Mouse (Mus musculus) midbrain, postnatal 0 days (tissue): Measurements from ENCODE around the gene Hnrnpdl. TPM values are rescaled to one million over a fixed set of nuclear protein-coding genes. Genes with fewer than 3 reads are reported as not detected.
A peak's percentile ranks its signal among the peaks of the same experiment; 100 is the strongest.

Experiments
- ATAC-seq: fragments of 200-750 bp; cut with Nextera tagmentation; 2 replicates; pipeline ENCODE4 v1.8.0; 2017; ENCODE audit warnings: moderate number of reproducible peaks, mild to moderate bottlenecking, moderate TSS enrichment, moderate library complexity; ENCODE audit not compliant: low FRiP score
- DNase-seq: peaks from one replicate; pipeline ENCODE4 v3.0.0-alpha.2; 2015; ENCODE audit warnings: low spot score
- H3K27ac ChIP-seq: fragments of 300-500 bp; sonication (generic); 2 replicates; pipeline ENCODE4 v1.5.1; 2014; ENCODE audit warnings: low read depth, mild to moderate bottlenecking, low read length, mixed read lengths
- H3K27me3 ChIP-seq: fragments of 300-500 bp; sonication (generic); 2 replicates; pipeline ENCODE4 v1.6.1; 2014; ENCODE audit warnings: low read length, control low read depth, mixed read lengths; ENCODE audit not compliant: insufficient read depth
- H3K36me3 ChIP-seq: fragments of 300-500 bp; sonication (generic); 2 replicates; pipeline ENCODE4 v1.6.1; 2014; ENCODE audit warnings: low read length, control low read depth, mixed read lengths; ENCODE audit not compliant: insufficient read depth
- H3K4me1 ChIP-seq: fragments of 300-500 bp; sonication (generic); 2 replicates; pipeline ENCODE4 v1.6.1; 2014; ENCODE audit warnings: mild to moderate bottlenecking, control low read depth, antibody characterized with exemption, low read length, mixed read lengths; ENCODE audit not compliant: insufficient read depth
- H3K4me2 ChIP-seq: fragments of 300-500 bp; sonication (generic); 2 replicates; pipeline ENCODE4 v1.6.1; 2014; ENCODE audit warnings: low read depth, mild to moderate bottlenecking, low read length, mixed read lengths; ENCODE audit not compliant: poor library complexity, severe bottlenecking
- H3K4me3 ChIP-seq: fragments of 300-500 bp; sonication (generic); 2 replicates; pipeline ENCODE4 v1.5.1; 2014; ENCODE audit warnings: low read depth, mild to moderate bottlenecking, low read length, moderate library complexity
- H3K9ac ChIP-seq: fragments of 300-500 bp; sonication (generic); replicated peaks from 2 replicates; pipeline ENCODE4 v1.6.1; 2014; ENCODE audit warnings: mild to moderate bottlenecking, low read length, moderate library complexity, mixed read lengths; ENCODE audit not compliant: poor library complexity, severe bottlenecking
- H3K9me3 ChIP-seq: fragments of 300-500 bp; sonication (generic); 2 replicates; pipeline ENCODE4 v1.6.1; 2016; ENCODE audit warnings: low read length, control low read depth
- CTCF ChIP-seq: IDR thresholded peaks from 2 replicates; pipeline ENCODE4 v1.5.1; 2016; ENCODE audit warnings: antibody characterized with exemption, mild to moderate bottlenecking
- WGBS: fragments of 180-500 bp; shearing (Covaris S2); extraction: QIAGEN DNeasy Blood & Tissue Kit; methylation state at CpG from one replicate; pipeline ENCODE4 v1.1.7; 2014; 5-methylcytosine and 5-hydroxymethylcytosine counted together
- polyA plus RNA-seq: library from polyadenylated mRNA; unstranded; fragments of >200 nt; fragmentation: Nextera tagmentation; extraction: Ambion mirVana; gene quantifications from 2 replicates; pipeline ENCODE4 v1.2.1, GENCODE M21; 2015
- total RNA-seq: library from RNA; depleted of rRNA; stranded (reverse); fragments of >200 nt; gene quantifications from 2 replicates; pipeline ENCODE4 v1.2.3, GENCODE M21; 2014

The Hnrnpdl gene
- total and polyA plus RNA-seq, 2 experiments from 2014 or later: 145 to 214 TPM

DNA sequence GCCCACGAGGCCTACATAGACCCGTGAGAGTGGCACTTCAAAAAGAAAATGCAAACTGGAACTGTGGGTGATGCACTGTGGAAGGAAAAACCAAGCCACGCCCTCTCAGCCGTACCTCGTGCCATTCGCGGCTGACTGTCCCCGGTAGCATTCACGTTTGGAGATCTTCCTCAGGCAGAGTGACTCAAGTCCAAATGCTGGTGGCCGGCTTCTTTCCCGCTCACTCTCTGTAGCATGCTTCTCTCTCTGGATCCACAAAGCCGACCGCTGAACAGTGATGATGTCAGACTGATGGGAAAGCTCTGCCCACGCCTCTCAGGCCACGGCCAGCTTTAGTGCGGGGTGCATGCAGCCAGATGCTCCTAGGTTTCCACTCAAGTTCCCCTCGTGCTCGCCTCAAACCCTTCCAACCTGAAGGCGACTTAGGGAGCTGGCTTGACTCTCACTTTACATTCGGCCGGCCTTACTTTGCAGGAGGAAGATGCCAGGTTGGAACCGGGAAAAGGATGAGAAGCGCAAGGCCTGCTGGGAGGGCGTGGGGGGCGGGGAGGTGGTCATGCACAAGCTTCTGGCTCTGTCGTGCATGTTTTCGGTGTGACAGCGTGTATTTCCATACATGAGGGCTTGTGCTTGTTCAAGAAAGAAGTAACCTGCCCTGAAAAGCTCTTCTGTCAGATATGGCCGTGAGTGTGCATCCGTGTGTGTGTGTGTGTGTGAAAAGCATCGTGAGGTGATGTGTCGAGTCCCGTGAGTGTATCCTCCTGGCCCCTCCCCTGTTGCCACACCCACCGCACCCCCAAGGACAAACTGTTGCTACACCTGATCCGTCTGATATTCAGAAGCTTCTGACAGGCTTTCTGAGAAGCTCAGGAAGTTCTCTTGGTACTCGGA is 39.8 kb upstream of the Hnrnpdl start:
- Histone ChIP-seq H3K4me2 (peak overlapping the region; percentile 21; the same call in 1 of the 2 replicates), H3K9ac (0 out of 2 replicates have a peak overlapping the region, but pooled peaks have one; percentile 8), H3K27ac (no peak overlapping the region), H3K27me3 (no peaks in the 10 kb centered on the region), H3K4me3 (no peak overlapping the region), H3K4me1 (peaks cover 2% of the 10 kb centered on the region; the same call in 1 of the 2 replicates), H3K36me3 (no peaks in the 10 kb centered on the region; the same call in 1 of the 2 replicates), H3K9me3 (no peaks in the 10 kb centered on the region)
- no peak for TF ChIP-seq CTCF
- DNase-seq (peak; percentile 25), ATAC-seq (no peak)
- 31% methylated on average over 36 of the region's 36 CpGs for WGBS

DNA sequence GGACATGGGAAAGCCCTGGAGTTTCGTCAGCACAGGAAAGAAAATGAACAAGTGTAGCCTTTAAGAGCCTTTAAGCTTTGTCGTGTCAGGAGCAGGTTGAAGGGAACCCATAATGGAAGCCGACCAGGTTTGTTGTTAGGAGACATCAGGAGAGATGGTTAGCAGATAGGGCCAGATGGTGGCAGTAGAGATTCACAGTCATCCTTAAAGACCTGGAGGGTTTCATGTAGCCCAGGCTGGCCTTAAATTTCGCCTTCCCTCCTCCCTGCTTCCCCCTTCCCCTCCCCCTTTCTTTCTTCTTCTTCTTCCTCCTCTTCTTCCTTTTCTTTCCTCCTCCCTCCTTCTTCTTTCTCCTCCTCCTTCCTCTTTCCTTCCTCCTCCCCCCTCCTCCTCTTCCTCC is 35.1 kb upstream of the Hnrnpdl start:
- H3K9me3 ChIP-seq: no peaks in the 10 kb centered on the region
- peak; percentile 71 for TF ChIP-seq CTCF
- no peaks in the 10 kb centered on the region for H3K27me3 ChIP-seq
- no peak overlapping the region for H3K4me3 ChIP-seq
- H3K4me1 ChIP-seq: no peaks in the 10 kb centered on the region
- H3K27ac ChIP-seq: no peak overlapping the region
- WGBS: 54% methylated on average over 4 of the region's 4 CpGs
- DNase-seq (peak; percentile 65), ATAC-seq (no peak)
- 0 out of 2 replicates have a peak, but pooled peaks cover 7% of the 10 kb centered on the region for H3K36me3 ChIP-seq
- H3K9ac ChIP-seq: no peak overlapping the region
- H3K4me2 ChIP-seq: no peak overlapping the region

DNA sequence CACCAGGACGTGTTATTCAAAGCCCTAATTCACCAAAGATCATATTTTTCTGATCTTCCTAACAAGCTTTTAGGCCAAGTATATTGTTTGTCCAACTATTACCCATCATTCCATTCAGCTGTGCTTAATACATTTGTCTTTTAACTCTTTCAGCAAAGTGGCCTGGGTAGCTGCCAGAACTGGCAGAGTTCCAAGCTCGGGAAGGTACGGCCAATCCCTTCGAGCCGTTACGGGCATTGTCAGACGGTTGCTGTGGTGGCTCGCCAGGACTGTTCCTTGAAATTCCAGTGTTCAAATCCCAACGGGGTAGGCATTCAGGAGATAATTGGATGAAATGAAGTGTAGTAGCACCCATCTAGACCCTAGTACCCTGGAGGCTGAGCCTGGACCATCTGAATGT is 33.1 kb upstream of the Hnrnpdl start:
- ATAC-seq (no peak), DNase-seq (no peak)
- TF ChIP-seq CTCF: no peak
- Histone ChIP-seq H3K36me3 (peaks cover 15% of the 10 kb centered on the region), H3K27me3 (no peaks in the 10 kb centered on the region), H3K9ac (no peak overlapping the region), H3K27ac (no peak overlapping the region), H3K4me3 (no peak overlapping the region), H3K4me2 (no peak overlapping the region), H3K9me3 (no peaks in the 10 kb centered on the region), H3K4me1 (no peaks in the 10 kb centered on the region)
- WGBS: 41% methylated on average over 9 of the region's 9 CpGs

DNA sequence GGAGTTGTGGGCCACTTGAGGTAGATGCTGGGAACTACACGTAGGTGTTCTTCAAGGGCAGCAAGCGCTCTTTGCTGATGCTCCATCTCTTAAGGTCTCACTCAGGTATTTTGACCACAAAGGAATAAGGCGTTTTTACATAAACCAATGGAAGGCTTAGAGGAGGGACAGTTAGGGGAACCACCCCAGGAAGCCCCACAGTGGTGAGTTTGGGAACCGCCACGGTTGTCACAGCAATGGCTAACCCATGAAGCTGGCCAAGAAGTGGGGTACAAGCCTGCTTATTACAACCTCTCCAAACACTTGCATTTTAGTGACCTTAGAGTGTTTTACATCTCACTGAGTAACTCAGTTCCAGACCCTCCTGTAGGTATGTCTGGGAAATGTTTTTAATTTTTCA is 32.1 kb upstream of the Hnrnpdl start:
- H3K27ac ChIP-seq: no peak overlapping the region
- H3K4me3 ChIP-seq: no peak overlapping the region
- H3K4me1 ChIP-seq: no peaks in the 10 kb centered on the region
- peak; percentile 2; the same call in 1 of the 2 replicates for TF ChIP-seq CTCF
- no peak overlapping the region for H3K4me2 ChIP-seq
- ATAC-seq (no peak), DNase-seq (no peak)
- H3K9me3 ChIP-seq: no peaks in the 10 kb centered on the region
- peaks cover 21% of the 10 kb centered on the region for H3K36me3 ChIP-seq
- H3K9ac ChIP-seq: no peak overlapping the region
- WGBS: 96% methylated on average over 5 of the region's 5 CpGs
- H3K27me3 ChIP-seq: no peaks in the 10 kb centered on the region

DNA sequence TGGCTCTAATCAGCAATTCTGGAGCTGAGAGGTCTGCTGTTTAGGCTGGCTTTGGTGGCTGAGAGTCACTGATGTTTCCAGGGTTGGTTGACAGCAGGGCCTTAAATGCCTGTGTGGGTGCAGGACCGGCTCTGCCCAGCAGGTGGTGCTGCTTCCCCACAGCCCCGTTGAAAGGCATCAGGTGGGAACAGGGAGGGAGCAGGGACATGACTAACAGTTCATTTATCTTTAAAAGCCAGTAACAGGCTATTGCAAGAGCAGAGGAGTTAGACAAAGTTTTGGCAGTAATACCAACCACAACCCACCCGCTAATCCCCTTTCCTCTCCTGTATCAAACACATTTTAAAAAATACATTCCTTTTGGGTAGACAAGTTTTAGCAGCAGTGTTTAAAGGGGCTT is 30.8 kb upstream of the Hnrnpdl start:
- ATAC-seq: peak; percentile 48; the same call in 1 of the 2 replicates

DNA sequence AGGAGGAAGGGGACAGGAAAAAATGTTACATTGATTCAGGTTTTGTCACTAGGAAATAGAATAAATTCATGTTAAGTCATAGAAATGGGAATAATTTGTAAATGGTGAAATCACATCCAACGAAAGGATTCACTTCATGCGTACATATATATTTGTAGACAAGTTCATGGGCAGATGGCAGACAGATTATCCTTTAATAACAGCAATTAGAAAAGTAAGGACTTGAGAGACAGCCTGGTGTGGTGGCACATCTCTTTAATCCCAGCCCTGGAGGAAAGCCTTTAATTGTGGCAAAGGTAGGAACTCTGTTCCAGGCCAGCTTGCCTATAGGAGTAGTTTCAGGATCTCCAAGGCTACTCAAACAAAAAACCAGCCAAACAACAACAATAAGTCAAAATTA is 30.1 kb upstream of the Hnrnpdl start:
- H3K36me3 ChIP-seq: peaks cover 27% of the 10 kb centered on the region
- ATAC-seq: no peak

More for the DNA sequence above, 30.8 kb upstream of the Hnrnpdl start:
- no peaks in the 10 kb centered on the region for H3K9me3 ChIP-seq
- peaks cover 26% of the 10 kb centered on the region for H3K36me3 ChIP-seq
- H3K27ac ChIP-seq: no peak overlapping the region
- H3K27me3 ChIP-seq: no peaks in the 10 kb centered on the region
- H3K4me1 ChIP-seq: no peaks in the 10 kb centered on the region
- DNase-seq: peak; percentile 74
- 31% methylated on average over 3 of the region's 3 CpGs for WGBS
- H3K4me2 ChIP-seq: no peak overlapping the region
- H3K9ac ChIP-seq: no peak overlapping the region
- TF ChIP-seq CTCF: peak; percentile 99
- H3K4me3 ChIP-seq: no peak overlapping the region

More for the DNA sequence above, 30.1 kb upstream of the Hnrnpdl start:
- Histone ChIP-seq H3K9me3 (no peaks in the 10 kb centered on the region), H3K4me3 (no peak overlapping the region), H3K27ac (no peak overlapping the region), H3K27me3 (no peaks in the 10 kb centered on the region), H3K4me2 (no peak overlapping the region), H3K9ac (no peak overlapping the region), H3K4me1 (no peaks in the 10 kb centered on the region)
- DNase-seq: no peak
- no peak for TF ChIP-seq CTCF
- WGBS: 95% methylated on average over 2 of the region's 2 CpGs
